Mouse (Mus musculus) left cerebral cortex, postnatal 10 days (tissue): Measurements from ENCODE around the gene Rbm47. TPM values are rescaled to one million over a fixed set of nuclear protein-coding genes. Genes with fewer than 3 reads are reported as not detected.
A peak's percentile ranks its signal among the peaks of the same experiment; 100 is the strongest.
"Not testable (repeated sequence)": the region's sequence is repeated elsewhere in the genome, so short reads cannot be mapped to it uniquely, and the experiment has no call there.

ENCODE experiments used
- DNase-seq, 2 experiments: peaks; one replicate each; pipeline ENCODE4 v3.0.0; 2021 to 2022; ENCODE audit warnings: low spot score in 2 of 2, mixed read lengths in 1 of 2; ENCODE audit errors: extremely low spot score in 1 of 2
- intact Hi-C: fragments of 180-260 bp; cut with DNase I; formaldehyde crosslinking; loops from one replicate; pipeline ENCODE4 v1.15.1; 2025
- microRNA-seq: library from miRNA; unstranded; fragments of <30 nt; microRNA quantifications from one replicate; pipeline ENCODE4 v1.2.0, GENCODE M21; 2022
- total RNA-seq, 2 experiments: library from RNA; stranded (reverse); gene quantifications; 2 replicates each; pipeline ENCODE4 v1.2.3; 2021

Rbm47 gene
- total RNA-seq, 2 experiments from 2014 or later = 2.2 to 2.8 TPM

- intact Hi-C loops = no loop called here
- DNase-seq = no peak
These were observed 167.8 kb downstream of the Rbm47 start for GRCm38 (mm10) chr5:66005041-66005678.

GRCm38 (mm10) chr5:66004134-66004925 is 168.6 kb downstream of the Rbm47 start, which contains the start of gene 9130230L23Rik:
9130230L23Rik (minus strand) TSS chr5:66004285.
- intact Hi-C loops = no loop called here
- no peak for DNase-seq

- DNase-seq = no peak
- intact Hi-C loops = no loop called here
These were observed 171.7 kb downstream of the Rbm47 start for GRCm38 (mm10) chr5:66001232-66001631.

GRCm38 (mm10) chr5:66000567-66001125 is 172.3 kb downstream of the Rbm47 start:
- intact Hi-C loops = no loop called here
- no peak for DNase-seq

- DNase-seq = no peak
- intact Hi-C loops = no loop called here
These were observed 172.8 kb downstream of the Rbm47 start for GRCm38 (mm10) chr5:66000074-66000473.

- intact Hi-C loops = no loop called here
- no peak for DNase-seq
These were observed 173.8 kb downstream of the Rbm47 start for GRCm38 (mm10) chr5:65999106-65999505.

GRCm38 (mm10) chr5:65997813-65998212 is 175.1 kb downstream of the Rbm47 start:
- intact Hi-C loops = no loop called here
- no peak for DNase-seq

GRCm38 (mm10) chr5:65994643-65995042 is 178.3 kb downstream of the Rbm47 start:
- intact Hi-C loops = no loop called here

GRCm38 (mm10) chr5:65991191-65991590 is 181.7 kb downstream of the Rbm47 start:
- intact Hi-C loops = no loop called here
- no peak for DNase-seq

More at GRCm38 (mm10) chr5:65994643-65995042, 178.3 kb downstream of the Rbm47 start:
- DNase-seq = peak in 1 of 2 experiments; percentile 30

GRCm38 (mm10) chr5:65987004-65987403 is 185.9 kb downstream of the Rbm47 start:
- DNase-seq, intact Hi-C loops: not testable (repeated sequence)

- intact Hi-C loops = no loop called here
- no peak for DNase-seq
These were observed 186.5 kb downstream of the Rbm47 start for GRCm38 (mm10) chr5:65986426-65986825.

- intact Hi-C loops = no loop called here
- DNase-seq = no peak
These were observed 197.2 kb downstream of the Rbm47 start for GRCm38 (mm10) chr5:65975731-65976130.

- intact Hi-C loops = no loop called here
- no peak for DNase-seq
These were observed 199.7 kb downstream of the Rbm47 start for GRCm38 (mm10) chr5:65973189-65973588.

GRCm38 (mm10) chr5:65968004-65968403 is 204.9 kb downstream of the Rbm47 start:
- DNase-seq = no peak
- intact Hi-C loops = no loop called here

GRCm38 (mm10) chr5:65967091-65967490 is 205.8 kb downstream of the Rbm47 start:
- intact Hi-C loops = no loop called here
- DNase-seq = no peak

Small RNAs within 50 kb of the gene (microRNA-seq; reads per million reads assigned to microRNA genes)
- not detected for gene Gm25952

Other genes with a start within 250 kb of the Rbm47 start
- gene Chrna9, start 238.2 kb downstream of the Rbm47 start, total RNA-seq = not detected
- gene 9130230L23Rik, start 168.8 kb downstream of the Rbm47 start, total RNA-seq = not detected
- 1 to 10 TPM; 4.5 to 5.1 TPM for gene Nsun7, start 86.8 kb upstream of the Rbm47 start, total RNA-seq